Mouse (Mus musculus): Measurements from ENCODE around the gene Ubn2. TPM values are rescaled to one million over a fixed set of nuclear protein-coding genes. Genes with fewer than 3 reads are reported as not detected.
A peak's percentile ranks its signal among the peaks of the same experiment; 100 is the strongest.
"Not testable (repeated sequence)": the region's sequence is repeated elsewhere in the genome, so short reads cannot be mapped to it uniquely, and the experiment has no call there.

Gene Ubn2
- polyA plus RNA-seq (2016; fragmentation: Nextera tagmentation; extraction: Ambion mirVana): 15.4 and 16.6 TPM in 2 replicates

DNA sequence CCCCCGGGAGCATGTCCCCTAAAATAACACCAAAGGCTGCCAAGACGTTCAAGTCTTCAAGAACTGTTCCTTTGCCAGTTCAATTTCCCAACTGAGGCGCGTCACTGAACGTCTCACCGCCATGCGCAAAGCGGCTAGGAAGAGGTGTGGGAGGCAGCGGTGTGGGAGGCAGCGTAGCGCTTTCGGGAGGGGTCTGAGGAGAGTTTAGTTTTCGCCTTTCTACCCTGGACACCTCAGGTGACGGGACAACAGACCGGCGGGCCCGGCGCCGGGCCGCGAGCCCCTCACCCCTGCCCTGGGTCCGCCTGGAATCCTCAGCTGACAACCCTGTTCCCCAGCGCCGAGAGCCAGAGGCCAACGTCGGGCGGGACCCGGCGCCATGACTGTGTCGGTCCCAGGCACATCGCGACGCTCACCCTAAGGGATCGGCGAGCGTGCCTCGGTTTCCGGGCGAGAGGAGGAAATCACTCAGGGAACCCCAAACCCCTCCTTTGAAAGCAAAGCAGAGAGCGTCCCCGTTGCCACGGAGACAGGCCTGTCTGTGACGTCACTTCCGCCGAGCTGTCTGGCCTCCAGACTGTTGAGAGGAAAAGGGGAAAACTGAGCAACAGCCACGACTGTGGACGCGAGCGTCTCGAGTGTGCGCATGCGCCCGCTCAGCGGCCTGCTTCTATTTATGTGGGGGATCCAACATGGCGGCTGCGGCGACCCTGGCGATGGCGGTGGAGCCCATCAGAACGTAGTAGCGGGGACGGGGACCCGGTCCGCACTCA lies at the start of gene Ubn2:
Gene Ubn2, plus strand, starts transcription at position 690 of the 773 bp plus-strand sequence.
- whole genome bisulfite sequencing: under 1% methylated on average over 64 of the region's 64 CpGs
- Histone ChIP-seq H3K9me3 (no peaks in the 10 kb centered on the region), H3K27me3 (ENCODE audit: insufficient read depth, poor library complexity, severe bottlenecking) (no peaks in the 10 kb centered on the region), H3K4me3 (peak within 1 kb of the TSS; percentile 98), H3K36me3 (no peaks in the 10 kb centered on the region), H3K4me1 (replicated peaks) (peaks cover 15% of the 10 kb centered on the region), H3K27ac (peak within 1 kb of the TSS; percentile 98)
- peak; percentile 99 for DNase-seq (ENCODE audit: low spot score)

GRCm38 (mm10) chr6:38389671-38390070 lies 44.1 kb upstream of the Ubn2 start:
- DNase-seq (ENCODE audit: low spot score): peak; percentile 8
- Histone ChIP-seq H3K27ac (no peak overlapping the region), H3K9me3 (no peaks in the 10 kb centered on the region), H3K27me3 (ENCODE audit: insufficient read depth, poor library complexity, severe bottlenecking) (no peaks in the 10 kb centered on the region), H3K36me3 (peaks cover 48% of the 10 kb centered on the region), H3K4me1 (replicated peaks) (no peaks in the 10 kb centered on the region), H3K4me3 (no peak overlapping the region)
- 78% methylated on average over 3 of the region's 3 CpGs for WGBS

GRCm38 (mm10) chr6:38432457-38432856 lies 1.3 kb upstream of the Ubn2 start:
- H3K27ac ChIP-seq; H3K36me3 ChIP-seq; H3K9me3 ChIP-seq; H3K27me3 ChIP-seq (ENCODE audit: insufficient read depth, poor library complexity, severe bottlenecking); DNase-seq (ENCODE audit: low spot score): not testable (repeated sequence)
- 79% methylated on average over 5 of the region's 5 CpGs for WGBS
- Histone ChIP-seq H3K4me3 (peak overlapping the region; percentile 98), H3K4me1 (replicated peaks) (peaks cover 15% of the 10 kb centered on the region)

DNA sequence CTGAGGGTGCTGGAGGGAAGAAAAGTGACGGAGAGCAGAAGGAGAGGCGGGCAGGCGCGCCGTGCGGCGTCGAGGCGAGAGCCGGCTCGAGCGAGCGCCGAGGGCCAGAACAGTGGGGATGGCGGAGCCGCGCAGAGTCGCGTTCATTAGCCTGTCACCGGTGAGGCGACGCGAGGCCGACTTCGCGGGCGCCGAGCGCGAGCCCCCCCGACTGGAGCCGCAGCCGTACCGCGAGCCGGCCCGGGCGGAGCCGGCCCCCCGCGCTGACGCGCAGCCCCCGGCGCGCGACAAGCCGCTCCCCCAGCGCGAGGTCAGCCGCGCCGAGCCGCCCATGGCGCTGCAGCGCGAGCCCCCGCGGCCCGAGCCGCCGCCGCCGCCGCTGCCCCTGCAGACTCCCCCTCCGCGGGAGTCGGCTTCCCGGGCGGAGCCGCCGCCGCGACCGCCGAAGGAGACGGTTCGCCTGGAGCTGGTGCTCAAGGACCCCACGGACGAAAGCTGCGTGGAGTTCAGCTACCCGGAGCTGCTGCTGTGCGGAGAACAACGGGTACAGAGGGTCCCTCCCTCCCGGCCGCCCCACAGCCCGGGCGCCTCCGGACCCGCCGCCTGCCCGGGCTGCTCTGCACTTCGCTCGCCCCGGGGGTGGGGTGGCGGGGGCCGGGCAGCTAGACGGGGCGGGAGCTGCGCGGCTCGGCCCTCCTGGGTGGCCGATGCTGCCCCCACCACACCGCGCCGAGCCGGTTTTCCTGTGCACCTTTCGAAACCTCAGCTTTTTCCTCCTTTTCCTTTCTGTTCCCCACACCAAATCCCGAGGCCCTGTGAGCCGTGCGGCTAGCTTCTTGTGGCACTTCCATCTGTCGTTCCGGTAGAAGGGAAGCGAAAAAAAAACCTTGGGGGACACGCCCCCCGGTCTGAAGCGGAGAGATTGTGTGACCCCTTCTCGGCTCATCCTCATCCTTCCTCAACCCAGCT lies 589 bp downstream of the Ubn2 start:
- H3K36me3 ChIP-seq: no peaks in the 10 kb centered on the region
- peak overlapping the region; percentile 98 for H3K4me3 ChIP-seq
- H3K4me1 ChIP-seq (replicated peaks): peaks cover 15% of the 10 kb centered on the region
- no peaks in the 10 kb centered on the region for H3K27me3 ChIP-seq (ENCODE audit: insufficient read depth, poor library complexity, severe bottlenecking)
- DNase-seq (ENCODE audit: low spot score): peak; percentile 63
- under 1% methylated on average over 114 of the region's 118 CpGs for WGBS
- peak overlapping the region; percentile 98 for H3K27ac ChIP-seq
- no peaks in the 10 kb centered on the region for H3K9me3 ChIP-seq

DNA sequence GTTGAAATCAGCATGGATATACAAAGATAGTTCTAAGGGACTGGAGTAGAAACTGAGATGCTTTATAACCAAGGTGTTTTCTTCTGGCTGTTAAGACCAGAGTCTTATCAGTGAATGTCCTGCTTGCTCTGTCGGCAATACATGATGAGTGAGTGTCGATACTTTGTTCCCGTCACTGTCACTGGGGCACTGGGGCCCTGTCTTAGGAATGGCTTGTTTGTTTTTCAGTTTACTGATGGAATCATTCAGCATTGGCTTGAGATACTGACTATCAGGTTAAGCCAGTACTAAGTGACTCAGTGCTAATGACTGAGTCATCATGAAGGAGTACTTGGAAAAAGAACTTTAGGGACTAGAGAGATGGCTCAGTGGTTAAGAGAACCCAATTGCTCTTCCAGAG lies 10.1 kb downstream of the Ubn2 start:
- no peaks in the 10 kb centered on the region for H3K4me1 ChIP-seq (replicated peaks)
- no peak overlapping the region for H3K4me3 ChIP-seq
- DNase-seq (ENCODE audit: low spot score): no peak
- H3K27ac ChIP-seq: no peak overlapping the region
- WGBS: 92% methylated on average over 3 of the region's 3 CpGs
- H3K9me3 ChIP-seq: no peaks in the 10 kb centered on the region
- H3K27me3 ChIP-seq (ENCODE audit: insufficient read depth, poor library complexity, severe bottlenecking): no peaks in the 10 kb centered on the region
- peaks cover 67% of the 10 kb centered on the region for H3K36me3 ChIP-seq

GRCm38 (mm10) chr6:38448295-38448694 lies 14.5 kb downstream of the Ubn2 start:
- H3K36me3 ChIP-seq: peaks cover 85% of the 10 kb centered on the region
- WGBS: 92% methylated on average over 2 of the region's 2 CpGs
- no peak for DNase-seq (ENCODE audit: low spot score)
- no peaks in the 10 kb centered on the region for H3K27me3 ChIP-seq (ENCODE audit: insufficient read depth, poor library complexity, severe bottlenecking)
- no peak overlapping the region for H3K27ac ChIP-seq
- H3K4me3 ChIP-seq: no peak overlapping the region
- H3K4me1 ChIP-seq (replicated peaks): no peaks in the 10 kb centered on the region
- no peaks in the 10 kb centered on the region for H3K9me3 ChIP-seq

- peaks cover 93% of the 10 kb centered on the region for H3K36me3 ChIP-seq
- H3K27ac ChIP-seq: no peak overlapping the region
- 96% methylated on average over 4 of the region's 4 CpGs for WGBS
- H3K9me3 ChIP-seq: no peaks in the 10 kb centered on the region
- H3K27me3 ChIP-seq (ENCODE audit: insufficient read depth, poor library complexity, severe bottlenecking): no peaks in the 10 kb centered on the region
- DNase-seq (ENCODE audit: low spot score): no peak
- no peak overlapping the region for H3K4me3 ChIP-seq
- no peaks in the 10 kb centered on the region for H3K4me1 ChIP-seq (replicated peaks)
Measured at GRCm38 (mm10) chr6:38453049-38453448, 19.3 kb downstream of the Ubn2 start.

DNA sequence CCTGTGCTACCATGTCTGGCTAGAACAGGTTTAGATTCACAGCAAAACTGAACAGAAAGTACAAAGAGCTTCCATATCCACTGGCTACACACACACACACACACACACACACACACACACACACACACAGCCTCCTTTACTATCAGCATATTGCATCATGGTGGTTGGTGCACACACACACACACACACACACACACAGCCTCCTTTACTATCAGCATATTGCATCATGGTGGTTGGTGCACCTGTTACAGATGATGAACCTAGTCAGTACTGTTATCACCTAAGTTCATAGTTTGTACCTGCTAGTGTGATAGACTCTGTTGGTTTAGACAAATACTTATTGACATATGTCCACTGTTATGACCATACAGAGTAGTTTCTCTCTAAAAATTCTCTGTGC lies 22.7 kb downstream of the Ubn2 start:
- H3K27ac ChIP-seq; DNase-seq (ENCODE audit: low spot score); H3K9me3 ChIP-seq; H3K4me1 ChIP-seq (replicated peaks); H3K4me3 ChIP-seq; H3K27me3 ChIP-seq (ENCODE audit: insufficient read depth, poor library complexity, severe bottlenecking): not testable (repeated sequence)
- peaks cover 79% of the 10 kb centered on the region for H3K36me3 ChIP-seq

DNA sequence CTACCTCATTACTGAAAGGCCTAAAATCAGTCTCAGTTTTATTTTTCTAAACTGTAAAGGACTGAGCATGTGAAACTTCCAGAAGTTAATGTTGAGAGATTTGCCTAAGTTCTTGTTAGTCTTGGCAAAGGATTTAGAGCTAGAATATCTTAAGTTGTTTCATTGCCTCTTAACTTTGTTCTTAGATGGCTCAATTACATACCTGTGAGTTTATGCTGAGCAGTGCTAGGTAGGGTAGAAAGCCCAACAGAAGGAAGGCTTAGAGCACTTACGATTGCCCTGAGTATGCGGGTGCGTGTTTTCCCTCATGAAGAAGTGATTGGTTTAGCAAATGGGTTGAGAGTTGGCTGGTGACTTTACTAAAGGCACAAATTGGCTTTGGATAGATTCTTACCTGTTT lies 24.3 kb downstream of the Ubn2 start:
- H3K36me3 ChIP-seq: peaks cover 78% of the 10 kb centered on the region

GRCm38 (mm10) chr6:38469591-38469990 lies 35.8 kb downstream of the Ubn2 start:
- peaks cover 84% of the 10 kb centered on the region for H3K36me3 ChIP-seq
- no peak for DNase-seq (ENCODE audit: low spot score)
- 89% methylated on average over 4 of the region's 4 CpGs for WGBS

More for the DNA sequence above, 24.3 kb downstream of the Ubn2 start:
- Histone ChIP-seq H3K27ac (no peak overlapping the region), H3K27me3 (ENCODE audit: insufficient read depth, poor library complexity, severe bottlenecking) (no peaks in the 10 kb centered on the region), H3K9me3 (no peaks in the 10 kb centered on the region), H3K4me1 (replicated peaks) (no peaks in the 10 kb centered on the region), H3K4me3 (no peak overlapping the region)
- DNase-seq (ENCODE audit: low spot score): no peak
- 99% methylated on average over 3 of the region's 3 CpGs for WGBS

DNA sequence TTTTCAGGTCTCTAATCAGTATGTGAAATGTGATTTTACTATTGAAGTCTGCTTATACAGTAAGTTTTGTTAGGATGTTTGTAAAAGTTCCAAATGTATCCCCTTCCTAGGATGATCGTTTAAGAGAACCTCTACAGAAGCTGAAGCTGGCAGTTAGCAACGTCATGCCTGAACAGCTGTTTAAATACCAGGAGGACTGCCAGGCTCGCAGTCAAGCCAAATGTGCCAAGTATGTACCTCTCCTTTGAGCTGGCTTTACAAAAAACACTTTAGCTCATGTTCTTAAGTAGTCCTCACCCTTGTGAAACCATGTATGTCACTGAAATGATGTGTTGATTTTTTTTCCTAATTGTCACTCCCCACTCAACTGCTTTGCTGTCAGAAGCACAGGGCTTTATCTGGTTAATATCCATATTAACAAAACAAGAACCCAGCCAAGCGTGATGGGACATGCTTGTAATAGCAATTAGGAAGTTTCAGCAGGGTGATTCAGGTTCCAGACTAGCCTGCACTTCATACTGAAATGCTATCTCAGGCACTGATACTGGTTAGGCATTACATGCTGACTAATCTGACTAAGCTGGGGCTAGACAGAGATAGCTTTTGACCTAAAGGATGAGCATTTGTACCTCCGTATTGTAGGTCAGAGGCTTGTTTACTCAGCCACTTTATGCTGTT lies 48.1 kb downstream of the Ubn2 start:
- no peaks in the 10 kb centered on the region for H3K27me3 ChIP-seq (ENCODE audit: insufficient read depth, poor library complexity, severe bottlenecking)
- no peaks in the 10 kb centered on the region; the same call in 1 of the 2 replicates for H3K4me1 ChIP-seq (replicated peaks)
- WGBS: 83% methylated on average over 5 of the region's 5 CpGs
- H3K4me3 ChIP-seq: no peak overlapping the region
- peaks cover 93% of the 10 kb centered on the region for H3K36me3 ChIP-seq
- DNase-seq (ENCODE audit: low spot score): no peak
- no peaks in the 10 kb centered on the region for H3K9me3 ChIP-seq
- H3K27ac ChIP-seq: no peak overlapping the region

More at GRCm38 (mm10) chr6:38469591-38469990, 35.8 kb downstream of the Ubn2 start:
- H3K9me3 ChIP-seq: 0 out of 2 replicates have a peak, but pooled peaks cover 2% of the 10 kb centered on the region
- no peak overlapping the region for H3K4me3 ChIP-seq
- H3K27me3 ChIP-seq (ENCODE audit: insufficient read depth, poor library complexity, severe bottlenecking): no peaks in the 10 kb centered on the region
- no peaks in the 10 kb centered on the region for H3K4me1 ChIP-seq (replicated peaks)
- no peak overlapping the region for H3K27ac ChIP-seq

GRCm38 (mm10) chr6:38492550-38492949 lies 58.8 kb downstream of the Ubn2 start:
- peak; percentile 27 for DNase-seq (ENCODE audit: low spot score)
- no peaks in the 10 kb centered on the region for H3K27me3 ChIP-seq (ENCODE audit: insufficient read depth, poor library complexity, severe bottlenecking)
- H3K4me3 ChIP-seq: no peak overlapping the region
- no peaks in the 10 kb centered on the region for H3K4me1 ChIP-seq (replicated peaks)
- WGBS: 80% methylated on average over 3 of the region's 3 CpGs
- no peaks in the 10 kb centered on the region for H3K9me3 ChIP-seq
- peaks cover 81% of the 10 kb centered on the region for H3K36me3 ChIP-seq
- no peak overlapping the region for H3K27ac ChIP-seq
